Mouse (Mus musculus): ENCODE results near the gene Ttyh3.

DNA sequence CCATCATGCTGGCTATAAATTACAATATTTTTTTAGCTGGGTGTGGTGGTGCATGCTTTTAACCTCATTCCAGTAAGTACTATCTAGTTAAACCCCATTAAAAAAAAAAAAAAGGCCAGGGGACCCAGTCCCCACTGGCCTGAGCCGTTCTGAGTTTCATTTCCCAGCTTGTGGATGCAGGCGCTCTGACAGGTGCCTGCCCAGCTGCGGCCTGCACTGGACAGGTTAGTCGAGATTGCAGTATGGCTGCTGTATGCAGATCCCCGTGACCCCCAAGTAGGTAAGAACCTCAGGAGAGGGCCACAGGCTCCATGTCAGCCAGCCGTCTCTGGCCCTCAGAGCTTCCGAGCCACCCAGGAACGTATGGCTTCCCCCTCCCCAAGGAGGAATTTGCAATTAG lies 12.6 kb upstream of the Ttyh3 start:
- TF ChIP-seq CTCF (IDR thresholded peaks at IDR 0.05; ENCODE audit: control insufficient read depth, insufficient read depth, insufficient read length): no peak
- TF ChIP-seq USF1 (IDR thresholded peaks at IDR 0.05; ENCODE audit: low read depth): no peak
- TF ChIP-seq CEBPB (IDR thresholded peaks at IDR 0.05; ENCODE audit: low read depth): no peak
- TF ChIP-seq FOSL1 (IDR thresholded peaks at IDR 0.05; ENCODE audit: insufficient read depth, low read length, poor library complexity, severe bottlenecking): no peak
- no peak for TF ChIP-seq MYOG (IDR thresholded peaks at IDR 0.05; ENCODE audit: control insufficient read depth, extremely low read depth, insufficient read length)
- no peak for TF ChIP-seq MYOD1 (IDR thresholded peaks at IDR 0.05; ENCODE audit: control insufficient read depth, insufficient read length, low read depth)
- no peak for TF ChIP-seq MAX (IDR thresholded peaks at IDR 0.05)
